Mouse (Mus musculus): ENCODE measurements around the gene Tjp2. TPM values are rescaled to one million over a fixed set of nuclear protein-coding genes. Genes with fewer than 3 reads are reported as not detected.

Gene Tjp2
- polyA plus RNA-seq, 1 experiment from 2014 or later: 26.9 TPM

DNA sequence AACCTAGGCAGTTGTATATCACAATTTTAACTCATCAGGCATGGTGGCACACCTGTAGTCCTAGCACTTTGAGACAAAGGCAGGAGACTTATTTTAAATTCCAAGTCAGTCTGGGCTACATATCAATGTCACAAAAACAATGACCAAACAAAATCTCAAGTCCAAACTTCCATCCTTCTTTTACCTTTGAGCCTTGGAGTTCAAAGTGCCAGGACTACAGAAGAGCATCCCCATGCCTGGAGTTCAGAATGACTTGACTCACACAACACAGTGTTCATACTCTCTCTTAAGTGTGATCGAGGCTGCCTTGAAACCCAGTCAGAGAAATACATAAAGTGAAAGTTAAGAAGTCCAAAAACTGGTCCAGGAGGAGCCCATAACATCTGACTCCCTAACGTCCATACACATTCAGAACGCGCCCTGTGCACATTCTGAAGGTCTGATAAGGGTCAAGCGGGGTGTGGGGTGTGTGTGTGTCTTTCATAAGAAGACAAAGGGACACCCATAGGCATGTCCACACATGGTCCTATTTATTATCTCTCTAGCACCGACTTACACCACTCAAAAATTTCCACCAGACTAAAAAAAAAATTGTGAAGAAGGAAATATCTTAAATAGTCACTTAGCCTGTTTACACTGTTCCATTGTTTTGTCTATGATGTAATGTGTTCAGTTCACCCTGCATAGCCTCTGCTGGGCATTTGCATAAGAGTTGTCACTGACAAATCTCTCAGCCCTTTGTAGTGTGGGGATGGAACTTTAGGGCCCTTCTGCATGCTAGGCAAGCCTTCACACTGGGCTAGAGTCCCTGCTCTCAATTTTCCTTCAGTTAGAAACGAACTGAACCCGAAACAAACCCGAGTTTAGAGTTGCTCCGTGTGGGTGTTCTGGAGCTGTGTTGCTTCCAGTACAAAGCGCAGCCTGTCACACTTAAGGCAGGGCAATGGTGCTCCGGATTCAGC is 34.8 kb upstream of the Tjp2 start:
- Histone ChIP-seq H3K9ac (ENCODE audit: low read length) (no peak overlapping the region), H3K4me3 (ENCODE audit: low read depth, low read length) (no peak overlapping the region), H3K4me2 (ENCODE audit: low read depth, severe bottlenecking) (no peak overlapping the region), H3K9me3 (ENCODE audit: control insufficient read depth, low read length) (no peaks in the 10 kb centered on the region), H3K4me1 (ENCODE audit: control insufficient read depth, insufficient read depth, low read length) (no peaks in the 10 kb centered on the region), H3K27me3 (ENCODE audit: control insufficient read depth, insufficient read depth, low read length) (no peaks in the 10 kb centered on the region), H3K27ac (replicated peaks; ENCODE audit: low read depth, low read length) (no peak overlapping the region), H3K36me3 (ENCODE audit: control insufficient read depth, insufficient read depth, low read length) (no peaks in the 10 kb centered on the region)
- ATAC-seq (ENCODE audit: insufficient number of reproducible peaks, low FRiP score, low TSS enrichment, low read depth) (no peak), DNase-seq (ENCODE audit: low spot score) (no peak)
- 87% methylated on average over 12 of the region's 12 CpGs for WGBS

- no peak for DNase-seq (ENCODE audit: low spot score)
- no peaks in the 10 kb centered on the region for H3K9me3 ChIP-seq (ENCODE audit: control insufficient read depth, low read length)
- no peaks in the 10 kb centered on the region for H3K27me3 ChIP-seq (ENCODE audit: control insufficient read depth, insufficient read depth, low read length)
- H3K27ac ChIP-seq (replicated peaks; ENCODE audit: low read depth, low read length): no peak overlapping the region
- H3K36me3 ChIP-seq (ENCODE audit: control insufficient read depth, insufficient read depth, low read length): no peaks in the 10 kb centered on the region
- no peak overlapping the region for H3K4me3 ChIP-seq (ENCODE audit: low read depth, low read length)
- peaks cover 6% of the 10 kb centered on the region for H3K4me1 ChIP-seq (ENCODE audit: control insufficient read depth, insufficient read depth, low read length)
- no peak for ATAC-seq (ENCODE audit: insufficient number of reproducible peaks, low FRiP score, low TSS enrichment, low read depth)
- H3K4me2 ChIP-seq (ENCODE audit: low read depth, severe bottlenecking): no peak overlapping the region
- no peak overlapping the region for H3K9ac ChIP-seq (ENCODE audit: low read length)
- WGBS: 91% methylated on average over 5 of the region's 5 CpGs
Measured at GRCm38 (mm10) chr19:24258368-24258767, 33.5 kb upstream of the Tjp2 start.

DNA sequence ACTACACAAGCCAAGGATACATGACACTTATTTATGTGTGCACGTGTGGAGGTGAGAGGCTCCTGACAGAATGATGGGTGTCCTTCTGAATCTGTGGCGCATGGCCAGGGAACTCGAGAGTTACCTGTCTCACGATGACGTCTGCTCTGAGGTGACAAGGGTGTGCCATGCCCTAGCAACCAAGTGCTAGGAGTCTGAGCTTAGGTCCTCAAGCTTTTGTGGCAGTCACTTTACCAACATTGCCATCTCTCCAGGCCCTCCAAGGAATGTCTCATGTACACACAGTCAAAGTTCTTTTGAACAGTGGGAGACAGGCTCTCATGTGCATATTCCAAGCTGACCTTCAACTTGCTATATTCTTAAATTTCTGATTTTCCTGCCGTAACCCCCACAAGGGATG is 33.1 kb upstream of the Tjp2 start:
- H3K4me3 ChIP-seq (ENCODE audit: low read depth, low read length): no peak overlapping the region
- H3K9me3 ChIP-seq (ENCODE audit: control insufficient read depth, low read length): no peaks in the 10 kb centered on the region
- no peak overlapping the region for H3K27ac ChIP-seq (replicated peaks; ENCODE audit: low read depth, low read length)
- no peaks in the 10 kb centered on the region for H3K27me3 ChIP-seq (ENCODE audit: control insufficient read depth, insufficient read depth, low read length)
- ATAC-seq (ENCODE audit: insufficient number of reproducible peaks, low FRiP score, low TSS enrichment, low read depth): no peak
- H3K36me3 ChIP-seq (ENCODE audit: control insufficient read depth, insufficient read depth, low read length): no peaks in the 10 kb centered on the region
- 92% methylated on average over 6 of the region's 6 CpGs for WGBS
- no peak for DNase-seq (ENCODE audit: low spot score)
- H3K4me2 ChIP-seq (ENCODE audit: low read depth, severe bottlenecking): no peak overlapping the region
- H3K4me1 ChIP-seq (ENCODE audit: control insufficient read depth, insufficient read depth, low read length): peaks cover 6% of the 10 kb centered on the region
- no peak overlapping the region for H3K9ac ChIP-seq (ENCODE audit: low read length)

GRCm38 (mm10) chr19:24253657-24254260 is 28.9 kb upstream of the Tjp2 start:
- ATAC-seq (ENCODE audit: insufficient number of reproducible peaks, low FRiP score, low TSS enrichment, low read depth) (no peak), DNase-seq (ENCODE audit: low spot score) (no peak)
- no peaks in the 10 kb centered on the region for H3K36me3 ChIP-seq (ENCODE audit: control insufficient read depth, insufficient read depth, low read length)
- H3K4me1 ChIP-seq (ENCODE audit: control insufficient read depth, insufficient read depth, low read length): peaks cover 6% of the 10 kb centered on the region
- no peak overlapping the region for H3K4me3 ChIP-seq (ENCODE audit: low read depth, low read length)
- H3K27me3 ChIP-seq (ENCODE audit: control insufficient read depth, insufficient read depth, low read length): no peaks in the 10 kb centered on the region
- H3K9ac ChIP-seq (ENCODE audit: low read length): no peak overlapping the region
- WGBS: 13% methylated on average over 9 of the region's 9 CpGs
- no peaks in the 10 kb centered on the region for H3K9me3 ChIP-seq (ENCODE audit: control insufficient read depth, low read length)
- H3K4me2 ChIP-seq (ENCODE audit: low read depth, severe bottlenecking): no peak overlapping the region
- no peak overlapping the region for H3K27ac ChIP-seq (replicated peaks; ENCODE audit: low read depth, low read length)

DNA sequence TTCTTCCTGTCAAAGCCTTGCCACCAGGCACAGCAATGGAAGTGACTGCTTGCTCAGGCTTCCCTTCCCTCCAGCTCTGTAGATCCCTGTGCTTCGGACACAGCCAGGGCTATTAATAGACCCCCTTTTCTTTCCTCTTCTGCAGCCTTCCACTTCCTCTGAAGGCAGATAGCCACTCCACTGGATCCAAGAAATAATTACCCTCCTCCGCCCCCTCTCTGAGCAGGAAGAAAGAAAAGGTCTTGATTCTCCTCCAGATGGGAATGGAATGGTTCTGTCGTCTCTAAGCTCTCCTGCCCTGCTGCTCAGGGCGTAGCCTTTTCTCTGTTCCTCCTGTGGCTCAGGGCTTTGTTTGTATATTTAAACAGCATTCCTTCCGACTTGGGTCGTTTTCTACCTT is 27.0 kb upstream of the Tjp2 start:
- H3K9ac ChIP-seq (ENCODE audit: low read length): no peak overlapping the region
- no peak for ATAC-seq (ENCODE audit: insufficient number of reproducible peaks, low FRiP score, low TSS enrichment, low read depth)

GRCm38 (mm10) chr19:24243340-24243739 is 18.5 kb upstream of the Tjp2 start:
- WGBS: 84% methylated on average over 6 of the region's 6 CpGs
- Histone ChIP-seq H3K4me2 (ENCODE audit: low read depth, severe bottlenecking) (no peak overlapping the region), H3K4me3 (ENCODE audit: low read depth, low read length) (no peak overlapping the region), H3K27ac (replicated peaks; ENCODE audit: low read depth, low read length) (no peak overlapping the region), H3K9ac (ENCODE audit: low read length) (no peak overlapping the region), H3K27me3 (ENCODE audit: control insufficient read depth, insufficient read depth, low read length) (no peaks in the 10 kb centered on the region), H3K36me3 (ENCODE audit: control insufficient read depth, insufficient read depth, low read length) (no peaks in the 10 kb centered on the region), H3K9me3 (ENCODE audit: control insufficient read depth, low read length) (no peaks in the 10 kb centered on the region), H3K4me1 (ENCODE audit: control insufficient read depth, insufficient read depth, low read length) (no peaks in the 10 kb centered on the region)
- ATAC-seq (ENCODE audit: insufficient number of reproducible peaks, low FRiP score, low TSS enrichment, low read depth): no peak
- no peak for DNase-seq (ENCODE audit: low spot score)

More for the DNA sequence above, 27.0 kb upstream of the Tjp2 start:
- Histone ChIP-seq H3K36me3 (ENCODE audit: control insufficient read depth, insufficient read depth, low read length) (no peaks in the 10 kb centered on the region), H3K9me3 (ENCODE audit: control insufficient read depth, low read length) (no peaks in the 10 kb centered on the region), H3K27me3 (ENCODE audit: control insufficient read depth, insufficient read depth, low read length) (no peaks in the 10 kb centered on the region), H3K27ac (replicated peaks; ENCODE audit: low read depth, low read length) (no peak overlapping the region), H3K4me2 (ENCODE audit: low read depth, severe bottlenecking) (no peak overlapping the region), H3K4me3 (ENCODE audit: low read depth, low read length) (no peak overlapping the region), H3K4me1 (ENCODE audit: control insufficient read depth, insufficient read depth, low read length) (peaks cover 6% of the 10 kb centered on the region)
- 34% methylated on average over 6 of the region's 6 CpGs for WGBS
- no peak for DNase-seq (ENCODE audit: low spot score)

GRCm38 (mm10) chr19:24241799-24242546 is 17.1 kb upstream of the Tjp2 start:
- no peaks in the 10 kb centered on the region for H3K4me1 ChIP-seq (ENCODE audit: control insufficient read depth, insufficient read depth, low read length)
- H3K9ac ChIP-seq (ENCODE audit: low read length): no peak overlapping the region
- H3K27ac ChIP-seq (replicated peaks; ENCODE audit: low read depth, low read length): no peak overlapping the region
- 24% methylated on average over 14 of the region's 14 CpGs for WGBS
- H3K9me3 ChIP-seq (ENCODE audit: control insufficient read depth, low read length): no peaks in the 10 kb centered on the region
- no peaks in the 10 kb centered on the region for H3K27me3 ChIP-seq (ENCODE audit: control insufficient read depth, insufficient read depth, low read length)
- no peak overlapping the region for H3K4me2 ChIP-seq (ENCODE audit: low read depth, severe bottlenecking)
- H3K36me3 ChIP-seq (ENCODE audit: control insufficient read depth, insufficient read depth, low read length): no peaks in the 10 kb centered on the region
- ATAC-seq (ENCODE audit: insufficient number of reproducible peaks, low FRiP score, low TSS enrichment, low read depth): no peak
- DNase-seq (ENCODE audit: low spot score): peak; percentile 42
- no peak overlapping the region for H3K4me3 ChIP-seq (ENCODE audit: low read depth, low read length)

GRCm38 (mm10) chr19:24241271-24241670 is 16.4 kb upstream of the Tjp2 start:
- Histone ChIP-seq H3K9ac (ENCODE audit: low read length) (no peak overlapping the region), H3K4me2 (ENCODE audit: low read depth, severe bottlenecking) (no peak overlapping the region), H3K4me1 (ENCODE audit: control insufficient read depth, insufficient read depth, low read length) (no peaks in the 10 kb centered on the region), H3K27me3 (ENCODE audit: control insufficient read depth, insufficient read depth, low read length) (no peaks in the 10 kb centered on the region), H3K27ac (replicated peaks; ENCODE audit: low read depth, low read length) (no peak overlapping the region), H3K36me3 (ENCODE audit: control insufficient read depth, insufficient read depth, low read length) (no peaks in the 10 kb centered on the region), H3K4me3 (ENCODE audit: low read depth, low read length) (no peak overlapping the region), H3K9me3 (ENCODE audit: control insufficient read depth, low read length) (no peaks in the 10 kb centered on the region)
- WGBS: 81% methylated on average over 8 of the region's 8 CpGs
- no peak for ATAC-seq (ENCODE audit: insufficient number of reproducible peaks, low FRiP score, low TSS enrichment, low read depth)
- DNase-seq (ENCODE audit: low spot score): no peak

All from limb, embryonic 11.5 days (tissue).